Mouse (Mus musculus) limb, embryonic 10.5 days (tissue): ENCODE measurements around the gene Gm21969. TPM values are rescaled to one million over a fixed set of nuclear protein-coding genes. Genes with fewer than 3 reads are reported as not detected.

Experiments
- DNase-seq: peaks from one replicate; pipeline ENCODE4 v3.0.0-alpha.2; 2017; ENCODE audit warnings: low spot score
- H3K27ac ChIP-seq: fragments of 300-500 bp; sonication (generic); 2 replicates; pipeline ENCODE4 v1.5.1; 2016; ENCODE audit warnings: mild to moderate bottlenecking
- H3K27me3 ChIP-seq: fragments of 300-500 bp; sonication (generic); 2 replicates; pipeline ENCODE4 v1.6.1; 2016; ENCODE audit warnings: low read depth, mild to moderate bottlenecking; ENCODE audit not compliant: poor library complexity, severe bottlenecking
- H3K36me3 ChIP-seq: fragments of 300-500 bp; sonication (generic); 2 replicates; pipeline ENCODE4 v1.6.1; 2016; ENCODE audit warnings: mild to moderate bottlenecking, moderate library complexity
- H3K4me1 ChIP-seq: fragments of 300-500 bp; sonication (generic); 2 replicates; pipeline ENCODE4 v1.6.1; 2016
- H3K4me3 ChIP-seq: fragments of 300-500 bp; sonication (generic); 2 replicates; pipeline ENCODE4 v1.5.1; 2016; ENCODE audit warnings: mild to moderate bottlenecking, moderate library complexity
- H3K9me3 ChIP-seq: fragments of 300-500 bp; sonication (generic); replicated peaks from 2 replicates; pipeline ENCODE4 v1.6.1; 2016; ENCODE audit warnings: mild to moderate bottlenecking
- WGBS: fragments of 180-500 bp; shearing (Covaris S2); methylation state at CpG from one replicate; pipeline ENCODE4 v1.1.7; 2016; 5-methylcytosine and 5-hydroxymethylcytosine counted together
- microRNA-seq: library from miRNA; unstranded; fragments of <30 nt; microRNA quantifications from one replicate; pipeline ENCODE4, GENCODE M21; 2017
- polyA plus RNA-seq: library from polyadenylated mRNA; unstranded; fragments of >200 nt; fragmentation: Nextera tagmentation; extraction: Ambion mirVana; gene quantifications from 2 replicates; pipeline ENCODE4 v1.2.1, GENCODE M21; 2016

The Gm21969 gene
- polyA plus RNA-seq, 1 experiment from 2014 or later, result not detected

- no peak overlapping the region for H3K27ac ChIP-seq
- H3K4me3 ChIP-seq, result no peak overlapping the region
- peaks cover 8% of the 10 kb centered on the region for H3K4me1 ChIP-seq
- no peak for DNase-seq
- H3K27me3 ChIP-seq, result peaks cover 34% of the 10 kb centered on the region
- WGBS, result 65% methylated on average over 4 of the region's 4 CpGs
- no peaks in the 10 kb centered on the region for H3K36me3 ChIP-seq
- no peaks in the 10 kb centered on the region for H3K9me3 ChIP-seq
These were observed 99.9 kb downstream of the Gm21969 start for GRCm38 (mm10) chr4:139702914-139703313.

GRCm38 (mm10) chr4:139703468-139703867 is 100.5 kb downstream of the Gm21969 start:
- H3K9me3 ChIP-seq, result no peaks in the 10 kb centered on the region
- peaks cover 34% of the 10 kb centered on the region; the same call in 1 of the 2 replicates for H3K27me3 ChIP-seq
- 79% methylated on average over 11 of the region's 11 CpGs for WGBS
- H3K36me3 ChIP-seq, result no peaks in the 10 kb centered on the region
- peaks cover 2% of the 10 kb centered on the region for H3K4me1 ChIP-seq
- no peak overlapping the region for H3K4me3 ChIP-seq
- no peak for DNase-seq
- no peak overlapping the region for H3K27ac ChIP-seq

- no peaks in the 10 kb centered on the region for H3K36me3 ChIP-seq
- no peaks in the 10 kb centered on the region for H3K9me3 ChIP-seq
- 88% methylated on average over 5 of the region's 5 CpGs for WGBS
- H3K27ac ChIP-seq, result no peak overlapping the region
- no peak for DNase-seq
- H3K27me3 ChIP-seq, result peaks cover 40% of the 10 kb centered on the region
- no peak overlapping the region for H3K4me3 ChIP-seq
- H3K4me1 ChIP-seq, result peaks cover 8% of the 10 kb centered on the region
These were observed 103.0 kb downstream of the Gm21969 start for GRCm38 (mm10) chr4:139705986-139706385.

GRCm38 (mm10) chr4:139710467-139711334 is 107.7 kb downstream of the Gm21969 start:
- H3K4me3 ChIP-seq, result no peak overlapping the region
- H3K9me3 ChIP-seq, result no peaks in the 10 kb centered on the region
- H3K27ac ChIP-seq, result no peak overlapping the region
- WGBS, result 45% methylated on average over 25 of the region's 25 CpGs
- DNase-seq, result no peak
- peaks cover 63% of the 10 kb centered on the region for H3K27me3 ChIP-seq
- no peaks in the 10 kb centered on the region for H3K36me3 ChIP-seq
- peaks cover 27% of the 10 kb centered on the region for H3K4me1 ChIP-seq

Small RNA genes lying within 50 kb of the gene (microRNA-seq; reads per million reads assigned to microRNA genes)
- gene Gm25571 (not detected), gene Mir7020 (not detected)

Other genes with a start within 250 kb of the Gm21969 start
- 2.8 and 4.1 TPM in 2 replicates for gene Iffo2, start 72.6 kb upstream of the Gm21969 start, polyA plus RNA-seq
- 25.5 and 26.0 TPM in 2 replicates for gene Aldh4a1, start 19.7 kb downstream of the Gm21969 start, polyA plus RNA-seq
- gene Tas1r2, start 50.4 kb downstream of the Gm21969 start, polyA plus RNA-seq, result not detected in 2 replicates
- gene Pax7, start 230.3 kb downstream of the Gm21969 start, polyA plus RNA-seq, result 0.11 and 0.14 TPM in 2 replicates